Mouse (Mus musculus) kidney, adult 2 months (tissue): ENCODE results near the gene Rras. TPM values are rescaled to one million over a fixed set of nuclear protein-coding genes. Genes with fewer than 3 reads are reported as not detected.

Experiments
- DNase-seq: peaks from one replicate; pipeline ENCODE4 v3.0.0; 2021
- H3K27ac ChIP-seq: fragments of 200-500 bp; 2 replicates; pipeline ENCODE4 v1.5.1; 2012; ENCODE audit warnings: low read depth, low read length, control low read depth, inconsistent platforms; ENCODE audit not compliant: insufficient read depth
- H3K27me3 ChIP-seq: fragments of 200-500 bp; replicated peaks from 2 replicates; pipeline ENCODE4 v1.6.1; 2012; ENCODE audit warnings: mild to moderate bottlenecking, moderate library complexity, low read length, inconsistent platforms; ENCODE audit not compliant: control insufficient read depth, insufficient read depth
- H3K36me3 ChIP-seq: fragments of 200-500 bp; 2 replicates; pipeline ENCODE4 v1.6.1; 2012; ENCODE audit warnings: mild to moderate bottlenecking, moderate library complexity, low read length, inconsistent platforms; ENCODE audit not compliant: control insufficient read depth, insufficient read depth
- H3K4me1 ChIP-seq: fragments of 200-500 bp; 2 replicates; pipeline ENCODE4 v1.6.1; 2011; ENCODE audit warnings: low read length; ENCODE audit not compliant: control insufficient read depth, insufficient read depth
- H3K4me3 ChIP-seq: fragments of 200-500 bp; 2 replicates; pipeline ENCODE4 v1.5.1; 2011; ENCODE audit warnings: mild to moderate bottlenecking, low read depth, low read length, control low read depth; ENCODE audit not compliant: insufficient read depth
- CTCF ChIP-seq: fragments of 200-500 bp; conservative IDR thresholded peaks from 2 replicates; pipeline ENCODE4 v1.5.1; 2011; ENCODE audit warnings: low read depth, mild to moderate bottlenecking, control low read depth, low read length, moderate library complexity, mixed read lengths; ENCODE audit not compliant: insufficient read depth, insufficient read length
- POLR2A ChIP-seq: fragments of 200-500 bp; IDR thresholded peaks from one replicate; pipeline ENCODE4 v1.6.1; 2011; ENCODE audit warnings: low read depth, low read length, control low read depth
- WGBS: fragments of 180-500 bp; shearing (Covaris S2); methylation state at CpG from one replicate; pipeline ENCODE4 v1.1.7; 2018; 5-methylcytosine and 5-hydroxymethylcytosine counted together
- polyA plus RNA-seq: library from polyadenylated mRNA; depleted of rRNA; stranded (reverse); fragments of >200 nt; gene quantifications from 2 replicates; pipeline ENCODE4 v1.2.3, GENCODE M21; 2012; rRNA removed

The Rras gene
- polyA plus RNA-seq, 1 experiment, result 82.3 TPM

- Histone ChIP-seq H3K27me3 (no peaks in the 10 kb centered on the region), H3K27ac (no peak overlapping the region), H3K4me1 (no peaks in the 10 kb centered on the region), H3K4me3 (no peak overlapping the region), H3K36me3 (no peaks in the 10 kb centered on the region)
- TF ChIP-seq POLR2A (no peak), CTCF (no peak)
- 79% methylated on average over 2 of the region's 2 CpGs for WGBS
- no peak for DNase-seq
These were observed 51.9 kb downstream of the Rras start for GRCm38 (mm10) chr7:45069671-45070070.

Other genes with a start within 250 kb of the Rras start
- 32.6 and 35.9 TPM in 2 replicates for gene Nup62, start 201.9 kb upstream of the Rras start, polyA plus RNA-seq
- 1.5 and 9.7 TPM in 2 replicates for gene Il4i1, start 201.6 kb upstream of the Rras start, polyA plus RNA-seq
- 42.1 and 57.2 TPM in 2 replicates for gene Atf5, start 201.3 kb upstream of the Rras start, polyA plus RNA-seq
- gene Akt1s1, start 169.0 kb upstream of the Rras start, polyA plus RNA-seq, result 90.6 and 121 TPM in 2 replicates
- gene Tbc1d17, start 168.9 kb upstream of the Rras start, polyA plus RNA-seq, result 100 and 114 TPM in 2 replicates
- 44.9 and 53.4 TPM in 2 replicates for gene Pnkp, start 160.8 kb upstream of the Rras start, polyA plus RNA-seq
- gene Ptov1, start 148.2 kb upstream of the Rras start, polyA plus RNA-seq, result 212 and 221 TPM in 2 replicates
- gene Med25, start 125.2 kb upstream of the Rras start, polyA plus RNA-seq, result 164 and 181 TPM in 2 replicates
- 59.2 and 70.9 TPM in 2 replicates for gene Fuz, start 121.9 kb upstream of the Rras start, polyA plus RNA-seq
- 58.0 and 70.6 TPM in 2 replicates for gene Ap2a1, start 88.5 kb upstream of the Rras start, polyA plus RNA-seq
- 0.11 and 0.65 TPM in 2 replicates for gene Tsks, start 74.8 kb upstream of the Rras start, polyA plus RNA-seq
- gene Cpt1c, start 43.1 kb upstream of the Rras start, polyA plus RNA-seq, result 5.6 and 8.5 TPM in 2 replicates
- 89.9 and 95.4 TPM in 2 replicates for gene Prmt1, start 31.4 kb upstream of the Rras start, polyA plus RNA-seq
- gene Irf3, start 20.3 kb upstream of the Rras start, polyA plus RNA-seq, result 105 and 107 TPM in 2 replicates
- gene Bcl2l12, start 19.2 kb upstream of the Rras start, polyA plus RNA-seq, result 20.0 and 21.4 TPM in 2 replicates
- gene Scaf1, start 1.6 kb upstream of the Rras start, polyA plus RNA-seq, result 38.8 and 41.1 TPM in 2 replicates
- gene Prr12, start 34.9 kb downstream of the Rras start, polyA plus RNA-seq, result 7.1 and 9.1 TPM in 2 replicates
- 60.4 and 67.6 TPM in 2 replicates for gene Nosip, start 44.5 kb downstream of the Rras start, polyA plus RNA-seq
- 80.9 and 95.4 TPM in 2 replicates for gene Prrg2, start 44.7 kb downstream of the Rras start, polyA plus RNA-seq
- 67.0 and 68.7 TPM in 2 replicates for gene Rcn3, start 74.3 kb downstream of the Rras start, polyA plus RNA-seq
- gene Fcgrt, start 85.9 kb downstream of the Rras start, polyA plus RNA-seq, result 240 and 244 TPM in 2 replicates
- 176 and 310 TPM in 2 replicates for gene Rps11, start 106.5 kb downstream of the Rras start, polyA plus RNA-seq
- 1,329 and 1,360 TPM in 2 replicates for gene Rpl13a, start 110.8 kb downstream of the Rras start, polyA plus RNA-seq
- gene Gm45713, start 118.3 kb downstream of the Rras start, polyA plus RNA-seq, result 5.6 TPM in 2 replicates
- gene Flt3l, start 118.5 kb downstream of the Rras start, polyA plus RNA-seq, result 36.8 and 37.7 TPM in 2 replicates
- gene Pih1d1, start 136.3 kb downstream of the Rras start, polyA plus RNA-seq, result 80.3 and 84.9 TPM in 2 replicates
- 106 and 119 TPM in 2 replicates for gene Aldh16a1, start 136.6 kb downstream of the Rras start, polyA plus RNA-seq
- not detected in 2 replicates for gene Slc17a7, start 146.0 kb downstream of the Rras start, polyA plus RNA-seq
- gene Gfy, start 161.6 kb downstream of the Rras start, polyA plus RNA-seq, result not detected in 2 replicates
- gene Pth2, start 163.0 kb downstream of the Rras start, polyA plus RNA-seq, result not detected in 2 replicates
- gene Ccdc155, start 186.9 kb downstream of the Rras start, polyA plus RNA-seq, result 0.04 and 0.05 TPM in 2 replicates
- gene Dkkl1, start 194.2 kb downstream of the Rras start, polyA plus RNA-seq, result 0.39 and 0.54 TPM in 2 replicates
- 10.0 and 13.2 TPM in 2 replicates for gene Tead2, start 197.8 kb downstream of the Rras start, polyA plus RNA-seq
- 7.9 and 30.1 TPM in 2 replicates for gene Cd37, start 221.2 kb downstream of the Rras start, polyA plus RNA-seq
- 0.05 TPM in 1 of 2 replicates, not detected in the other for gene Slc6a16, start 223.1 kb downstream of the Rras start, polyA plus RNA-seq